Mouse (Mus musculus): ENCODE measurements around the gene Anapc11.

The Anapc11 gene

GRCm38 (mm10) chr11:120654741-120655140 lies 56.5 kb downstream of the Anapc11 start:
- no peak for DNase-seq (ENCODE audit: low spot score in 2 of 2)

- DNase-seq (ENCODE audit: low spot score in 2 of 2): no peak
Measured at GRCm38 (mm10) chr11:120657301-120657700, 59.1 kb downstream of the Anapc11 start.
